Mouse (Mus musculus) inflammation-experienced regulatory T-cells (primary cell): Measurements from ENCODE around the gene Olfr547. TPM values are rescaled to one million over a fixed set of nuclear protein-coding genes. Genes with fewer than 3 reads are reported as not detected.

Experiments
- polyA plus RNA-seq, 2 experiments: library from polyadenylated mRNA; unstranded; fragments of 100-300 nt; shearing (Covaris generic); gene quantifications; one replicate each; pipeline ENCODE4 v1.2.1; 2017

The Olfr547 gene
- polyA plus RNA-seq, result not detected

DNA sequence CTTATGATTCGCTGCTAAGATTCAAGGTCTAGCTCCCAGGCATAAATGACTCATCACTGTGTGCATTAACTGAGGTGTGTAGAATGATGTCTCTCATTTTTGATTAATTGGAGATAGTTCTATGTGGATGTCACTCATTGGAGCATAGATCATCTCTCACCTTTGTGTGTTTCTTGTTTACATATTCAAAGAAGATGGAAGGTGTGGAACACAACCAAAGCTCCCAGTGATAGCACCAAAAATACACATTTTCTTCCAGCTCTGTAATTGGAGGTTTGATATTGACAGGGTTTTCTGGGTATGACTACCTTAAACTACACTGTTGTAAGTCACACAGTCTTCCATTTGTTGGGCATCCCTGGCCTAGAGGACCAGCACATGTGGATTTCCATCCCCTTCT lies at the start of gene Olfr547:
Gene Olfr547 (plus strand): TSS at position 301 of the 400 bp plus-strand sequence.

GRCm38 (mm10) chr7:102488161-102488560 lies 46.4 kb upstream of the Olfr547 start, which contains the start of gene Olfr544:
Olfr544 (minus strand) TSS chr7:102488313.

GRCm38 (mm10) chr7:102499473-102499872 lies 35.1 kb upstream of the Olfr547 start, which contains the start of gene Olfr545:
Olfr545 (minus strand) TSS chr7:102499573.

DNA sequence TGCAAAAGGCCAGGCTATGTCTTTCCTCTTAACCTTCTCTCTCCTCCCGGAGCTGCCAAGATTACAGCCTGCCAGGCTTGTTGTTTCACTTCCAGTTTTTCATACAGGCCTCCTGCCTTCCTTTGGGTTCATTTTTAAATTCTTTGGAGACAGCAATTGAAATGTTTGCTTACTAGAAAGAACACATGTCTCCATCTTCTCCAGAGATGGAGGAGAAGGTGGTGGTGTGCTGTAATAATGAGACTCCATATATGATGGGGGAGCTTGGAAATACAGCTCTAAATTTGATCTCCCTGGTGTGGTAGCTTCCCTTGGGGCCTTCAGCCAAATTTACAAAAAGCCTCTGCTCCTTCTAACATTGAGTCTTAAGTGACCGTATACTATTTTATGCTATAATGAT lies 6.0 kb downstream of the Olfr547 start, which contains the start of gene Olfr548-ps1:
Gene Olfr548-ps1 (plus strand): TSS at position 301 of the 400 bp plus-strand sequence.

DNA sequence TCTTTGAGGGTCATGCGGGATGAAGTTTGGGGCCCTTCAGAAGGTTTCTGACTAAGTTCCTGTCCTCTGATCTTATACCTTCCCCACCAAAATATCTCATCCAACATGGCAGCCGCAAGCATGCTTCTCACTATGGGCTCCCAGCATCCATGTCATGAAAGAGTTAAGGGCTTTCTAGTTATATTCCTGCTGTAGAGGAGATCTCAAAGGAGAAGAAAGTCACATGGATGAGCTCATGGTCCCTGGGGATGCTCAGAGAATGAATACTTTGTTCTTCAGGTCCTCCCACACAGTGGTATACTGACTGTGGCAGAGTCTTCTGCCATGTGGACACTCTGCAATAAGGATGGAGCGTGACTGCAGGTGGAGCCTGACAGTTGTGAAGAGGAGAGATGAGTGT lies 15.0 kb downstream of the Olfr547 start, which contains the start of gene Olfr549:
Gene Olfr549 (plus strand): TSS at position 301 of the 400 bp plus-strand sequence.

GRCm38 (mm10) chr7:102564999-102565997 lies 30.7 kb downstream of the Olfr547 start, which contains the start of gene Trim21:
Trim21 (minus strand) TSS chr7:102565486.

DNA sequence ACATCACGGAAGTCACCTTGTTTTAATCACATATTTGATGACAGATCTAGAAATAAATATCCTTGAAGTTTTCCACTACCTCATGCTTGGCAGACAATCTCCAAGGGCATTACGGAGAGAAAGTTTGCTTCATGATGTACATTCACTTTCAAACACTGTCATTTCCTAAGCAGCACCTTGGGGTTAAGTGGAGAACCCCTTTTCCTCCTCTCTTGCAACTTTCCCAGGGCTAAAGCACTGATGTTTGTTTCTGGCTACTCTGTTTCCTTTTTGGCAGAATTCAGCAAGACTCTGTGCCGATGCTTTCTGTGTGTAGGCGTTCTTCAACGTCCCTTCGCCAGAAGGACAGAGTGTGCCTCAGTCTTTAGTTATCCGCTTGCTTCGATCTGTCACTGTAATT lies 36.6 kb downstream of the Olfr547 start, which contains the start of gene Olfr550:
Gene Olfr550 (plus strand): TSS at position 301 of the 400 bp plus-strand sequence.

Other genes starting within 250 kb of the Olfr547 start
- 10 to 100 TPM; 40.4 to 42.0 TPM for gene Rrm1, start 93.1 kb upstream of the Olfr547 start, polyA plus RNA-seq
- gene Olfr543, start 53.1 kb upstream of the Olfr547 start, polyA plus RNA-seq, result 1 to 10 TPM in 1 of 2 experiments, not detected in 1; 1.2 TPM
- 1 to 10 TPM in 1 of 2 experiments, under 1 TPM in 1; 0.28 to 2.7 TPM for gene Olfr544, start 46.4 kb upstream of the Olfr547 start, polyA plus RNA-seq
- under 1 TPM; 0.28 to 0.97 TPM for gene Olfr545, start 35.2 kb upstream of the Olfr547 start, polyA plus RNA-seq
- gene Olfr548-ps1, start 6.1 kb downstream of the Olfr547 start, polyA plus RNA-seq, result not detected
- under 1 TPM in 1 of 2 experiments, not detected in 1; 0.69 TPM for gene Olfr549, start 15.1 kb downstream of the Olfr547 start, polyA plus RNA-seq
- 10 to 100 TPM; 96.3 to 99.0 TPM for gene Trim21, start 30.7 kb downstream of the Olfr547 start, polyA plus RNA-seq
- not detected for gene Olfr550, start 36.7 kb downstream of the Olfr547 start, polyA plus RNA-seq
- not detected for gene Olfr551, start 57.1 kb downstream of the Olfr547 start, polyA plus RNA-seq
- gene Olfr552, start 63.0 kb downstream of the Olfr547 start, polyA plus RNA-seq, result not detected
- not detected for gene Olfr553, start 83.5 kb downstream of the Olfr547 start, polyA plus RNA-seq
- gene Olfr554, start 103.7 kb downstream of the Olfr547 start, polyA plus RNA-seq, result 1 to 10 TPM in 1 of 2 experiments, under 1 TPM in 1; 0.71 to 1.7 TPM
- gene Olfr555, start 124.1 kb downstream of the Olfr547 start, polyA plus RNA-seq, result not detected
- under 1 TPM in 1 of 2 experiments, not detected in 1; 0.30 TPM for gene Olfr556, start 130.2 kb downstream of the Olfr547 start, polyA plus RNA-seq
- 10 to 100 TPM; 12.4 to 17.0 TPM for gene Trim68, start 152.6 kb downstream of the Olfr547 start, polyA plus RNA-seq
- under 1 TPM in 1 of 2 experiments, not detected in 1; 0.24 TPM for gene Olfr557, start 161.2 kb downstream of the Olfr547 start, polyA plus RNA-seq
- gene Olfr558, start 167.5 kb downstream of the Olfr547 start, polyA plus RNA-seq, result not detected
- gene Olfr33, start 184.3 kb downstream of the Olfr547 start, polyA plus RNA-seq, result not detected
- 1 to 10 TPM in 1 of 2 experiments, not detected in 1; 1.5 TPM for gene Olfr559, start 192.7 kb downstream of the Olfr547 start, polyA plus RNA-seq
- not detected for gene Olfr560, start 224.6 kb downstream of the Olfr547 start, polyA plus RNA-seq
- not detected for gene Olfr78, start 224.7 kb downstream of the Olfr547 start, polyA plus RNA-seq
- not detected for gene Olfr561, start 236.5 kb downstream of the Olfr547 start, polyA plus RNA-seq